Mouse (Mus musculus) C2C12 (cell line): Measurements from ENCODE around the gene Mettl24. TPM values are rescaled to one million over a fixed set of nuclear protein-coding genes. Genes with fewer than 3 reads are reported as not detected.
A peak's percentile ranks its signal among the peaks of the same experiment; 100 is the strongest.

Experiments
- H3K27me3 ChIP-seq: one replicate; pipeline ENCODE4 v1.6.1; 2011; ENCODE audit not compliant: control insufficient read depth, insufficient read depth, insufficient read length
- H3K36me3 ChIP-seq: one replicate; pipeline ENCODE4 v1.6.1; 2011; ENCODE audit not compliant: control insufficient read depth, insufficient read depth
- H3K4me3 ChIP-seq: one replicate; pipeline ENCODE4 v1.5.1; 2011; ENCODE audit warnings: mild to moderate bottlenecking, control low read depth; ENCODE audit not compliant: poor library complexity, insufficient read depth, severe bottlenecking
- H3K79me2 ChIP-seq: one replicate; pipeline ENCODE4 v1.6.1; 2011; ENCODE audit not compliant: control insufficient read depth, insufficient read depth
- H3K79me3 ChIP-seq: one replicate; pipeline ENCODE4 v1.6.1; 2011; ENCODE audit warnings: low read depth, control low read depth
- H3ac ChIP-seq: one replicate; pipeline ENCODE3; 2011; ENCODE audit warnings: low read depth; ENCODE audit not compliant: control insufficient read depth, insufficient read length
- CEBPB ChIP-seq: IDR thresholded peaks from one replicate; pipeline ENCODE4 v1.6.1; 2011; ENCODE audit warnings: low read depth, mild to moderate bottlenecking, control low read depth, moderate library complexity
- CTCF ChIP-seq: IDR thresholded peaks from one replicate; pipeline ENCODE4 v1.5.1; 2011; ENCODE audit not compliant: control insufficient read depth, insufficient read depth, insufficient read length
- FOSL1 ChIP-seq: IDR thresholded peaks from one replicate; pipeline ENCODE4 v1.8.0; 2011; ENCODE audit warnings: mild to moderate bottlenecking, low read length; ENCODE audit not compliant: poor library complexity, insufficient read depth, severe bottlenecking
- MAX ChIP-seq: IDR thresholded peaks from one replicate; pipeline ENCODE4 v1.6.1; 2011; ENCODE audit warnings: mild to moderate bottlenecking, control low read depth
- MYOD1 ChIP-seq: IDR thresholded peaks from one replicate; pipeline ENCODE4 v1.6.1; 2011; ENCODE audit warnings: low read depth; ENCODE audit not compliant: control insufficient read depth, insufficient read length
- MYOG ChIP-seq: IDR thresholded peaks from one replicate; pipeline ENCODE4 v1.6.1; 2011; ENCODE audit not compliant: control insufficient read depth, insufficient read length; ENCODE audit errors: extremely low read depth
- USF1 ChIP-seq: IDR thresholded peaks from one replicate; pipeline ENCODE4 v1.6.1; 2011; ENCODE audit warnings: low read depth, mild to moderate bottlenecking, control low read depth, moderate library complexity
- polyA plus RNA-seq: library from polyadenylated mRNA; unstranded; fragments of >200 nt; fragmentation: generic; extraction: Trizol; gene quantifications from one replicate; pipeline ENCODE4 v1.2.1, GENCODE M21; 2012; ENCODE audit warnings: missing spikeins

The Mettl24 gene
- polyA plus RNA-seq, 1 experiment: 0.76 TPM

DNA sequence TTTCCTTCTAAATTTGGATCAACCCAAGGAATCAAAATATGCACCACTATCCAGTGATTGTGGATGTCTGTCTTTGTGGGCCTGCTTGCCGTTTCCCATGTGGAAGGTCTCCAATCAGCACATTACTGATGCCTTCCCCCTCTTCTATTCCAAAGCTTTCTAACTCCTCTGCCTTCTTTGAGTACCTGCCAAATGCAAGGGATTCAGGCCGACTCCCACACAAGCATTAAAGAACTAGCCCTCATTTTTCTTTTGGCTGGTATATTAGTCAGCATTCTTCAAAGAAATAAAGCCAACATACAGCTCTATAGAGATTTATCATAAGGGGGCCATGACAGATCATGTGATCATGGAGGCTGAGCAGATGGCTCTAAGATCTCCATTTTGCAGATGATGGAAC is 31.4 kb upstream of the Mettl24 start:
- H3K79me3 ChIP-seq: no peaks in the 10 kb centered on the region
- H3K4me3 ChIP-seq: no peak overlapping the region
- no peak overlapping the region for H3ac ChIP-seq
- no peaks in the 10 kb centered on the region for H3K36me3 ChIP-seq
- TF ChIP-seq CEBPB (no peak), MAX (no peak), FOSL1 (no peak), CTCF (no peak), MYOG (no peak), USF1 (no peak), MYOD1 (no peak)
- no peaks in the 10 kb centered on the region for H3K79me2 ChIP-seq
- H3K27me3 ChIP-seq: no peaks in the 10 kb centered on the region

GRCm38 (mm10) chr10:40665270-40665669 is 17.8 kb upstream of the Mettl24 start:
- no peaks in the 10 kb centered on the region for H3K27me3 ChIP-seq
- no peak overlapping the region for H3K4me3 ChIP-seq
- no peaks in the 10 kb centered on the region for H3K79me3 ChIP-seq
- no peaks in the 10 kb centered on the region for H3K36me3 ChIP-seq
- no peaks in the 10 kb centered on the region for H3K79me2 ChIP-seq
- no peak for TF ChIP-seq MAX
- no peak for TF ChIP-seq CEBPB
- TF ChIP-seq MYOG: no peak
- no peak for TF ChIP-seq FOSL1
- TF ChIP-seq MYOD1: no peak
- TF ChIP-seq USF1: no peak
- TF ChIP-seq CTCF: no peak
- no peak overlapping the region for H3ac ChIP-seq

GRCm38 (mm10) chr10:40666943-40667342 is 16.1 kb upstream of the Mettl24 start:
- no peak overlapping the region for H3K4me3 ChIP-seq
- TF ChIP-seq MYOD1 (peak; percentile 11), MYOG (no peak)
- H3K79me3 ChIP-seq: no peaks in the 10 kb centered on the region
- H3ac ChIP-seq: no peak overlapping the region
- H3K36me3 ChIP-seq: no peaks in the 10 kb centered on the region
- H3K27me3 ChIP-seq: no peaks in the 10 kb centered on the region
- no peaks in the 10 kb centered on the region for H3K79me2 ChIP-seq

DNA sequence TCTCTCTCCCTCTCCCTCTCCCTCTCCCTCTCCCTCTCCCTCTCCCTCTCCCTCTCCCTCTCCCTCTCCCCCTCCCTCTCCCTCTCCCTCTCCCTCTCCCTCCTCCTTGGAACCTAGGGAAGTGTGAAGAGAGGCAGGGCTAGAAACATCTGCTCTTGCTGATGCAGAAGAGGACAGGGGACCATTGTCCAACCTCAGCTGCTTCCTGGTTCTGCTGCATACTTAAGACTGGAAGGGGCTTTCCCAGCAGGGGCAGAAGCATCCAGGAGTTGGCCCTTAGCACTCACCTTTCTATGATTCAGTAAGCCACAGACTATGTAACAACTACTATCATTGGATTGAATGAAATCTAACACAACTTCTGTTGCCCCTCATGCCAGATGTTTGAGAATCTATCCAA is 14.4 kb upstream of the Mettl24 start:
- H3ac ChIP-seq: no peak overlapping the region
- no peaks in the 10 kb centered on the region for H3K27me3 ChIP-seq
- H3K4me3 ChIP-seq: no peak overlapping the region
- no peaks in the 10 kb centered on the region for H3K36me3 ChIP-seq
- H3K79me3 ChIP-seq: no peaks in the 10 kb centered on the region
- no peak for TF ChIP-seq FOSL1
- no peak for TF ChIP-seq MYOD1
- no peak for TF ChIP-seq USF1
- TF ChIP-seq MAX: no peak
- TF ChIP-seq CTCF: no peak
- no peak for TF ChIP-seq CEBPB
- no peaks in the 10 kb centered on the region for H3K79me2 ChIP-seq

DNA sequence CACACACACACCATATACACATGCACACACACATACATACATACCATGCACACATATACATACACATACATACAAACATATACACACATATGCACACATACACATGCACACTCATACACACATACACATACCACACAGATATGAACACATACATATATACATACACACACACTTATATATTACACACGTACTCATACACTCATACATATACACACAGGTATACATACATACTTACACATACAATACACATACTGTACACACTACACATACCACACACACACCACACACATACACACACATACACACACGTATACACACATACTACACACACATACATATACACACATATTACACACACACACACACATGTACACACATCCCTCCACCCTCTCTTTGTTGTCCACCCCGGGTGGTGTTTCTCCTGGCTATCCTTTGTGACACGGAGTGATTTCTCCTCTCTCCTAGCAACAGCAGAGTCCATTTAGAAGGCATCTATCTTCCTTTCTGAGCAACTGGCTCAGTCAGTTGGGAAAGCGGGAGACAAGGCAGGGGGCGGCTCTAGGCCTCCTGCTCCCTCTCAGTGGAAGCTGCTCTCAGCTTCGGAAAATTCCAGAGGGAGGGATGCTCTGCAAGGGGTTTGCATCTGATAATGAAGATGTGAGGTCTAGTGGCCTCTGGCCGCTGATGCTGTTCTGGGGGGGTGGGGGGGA is 10.3 kb upstream of the Mettl24 start:
- Histone ChIP-seq H3K27me3 (no peaks in the 10 kb centered on the region), H3K36me3 (no peaks in the 10 kb centered on the region), H3K79me2 (no peaks in the 10 kb centered on the region), H3ac (no peak overlapping the region), H3K79me3 (no peaks in the 10 kb centered on the region), H3K4me3 (no peak overlapping the region)
- TF ChIP-seq CEBPB (no peak), FOSL1 (no peak), MYOD1 (no peak), USF1 (no peak), MAX (no peak), CTCF (no peak), MYOG (no peak)

DNA sequence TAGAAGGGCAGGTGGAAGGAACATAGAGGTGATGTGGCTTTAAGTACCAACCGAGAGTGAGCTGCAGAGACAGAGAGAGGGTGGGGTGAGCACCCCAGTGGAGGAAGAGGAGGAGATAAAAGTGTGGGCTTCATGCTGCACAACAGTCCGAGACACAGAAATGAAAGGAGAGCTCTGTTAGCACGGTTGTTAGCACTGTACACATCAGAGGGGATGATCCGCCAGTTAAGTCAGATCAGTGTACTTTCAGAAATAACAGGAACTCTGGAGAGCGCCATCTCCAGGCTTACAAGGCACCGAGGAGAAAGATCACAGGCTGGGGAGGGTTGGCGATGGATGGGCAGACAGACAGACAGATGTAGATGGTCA is 9.8 kb upstream of the Mettl24 start:
- TF ChIP-seq USF1 (no peak), CTCF (no peak), MAX (no peak), MYOD1 (no peak), MYOG (no peak), CEBPB (no peak), FOSL1 (no peak)
- Histone ChIP-seq H3K27me3 (no peaks in the 10 kb centered on the region), H3K79me2 (no peaks in the 10 kb centered on the region), H3K36me3 (no peaks in the 10 kb centered on the region), H3K4me3 (no peak overlapping the region), H3ac (no peak overlapping the region), H3K79me3 (no peaks in the 10 kb centered on the region)
